8 mouse cellular contexts compared by ENCODE assay signal in genomic region chr12:67430318-67430950, GRCm38 (mm10).
DNase-seq lines count a peak whose midpoint lies in the region; ATAC-seq lines count a peak whose summit lies in the region.

No protein-coding gene starts in this region.

- no peak overlapping the region for H3K9ac ChIP-seq in neural tube, embryonic 15.5 days (replicated peaks)

- DNase-seq in cerebellum, postnatal 25 days = peak; percentile 16 to 53
- DNase-seq in cerebellum, adult 11-12 months = no peak
- peak; percentile 25 for DNase-seq in neural tube, embryonic 10.5 days (ENCODE audit: extremely low spot score, low spot score)
- peak; percentile 44 for DNase-seq in mesoderm, embryonic 11.5 days (ENCODE audit: low read depth, low spot score)
- DNase-seq in thymus, adult 18-20 months = no peak

- ATAC-seq in neural tube, embryonic 15.5 days (ENCODE audit: low FRiP score) = no peak
- peak; percentile 70; the same call in 1 of the 2 replicates for ATAC-seq in frontal cortex, adult (ENCODE audit: low TSS enrichment)
- ATAC-seq in erythroid progenitor cell, adult 5-6 weeks (replicated peaks; ENCODE audit: low FRiP score, poor library complexity, severe bottlenecking) = no peak

- no peaks in the 10 kb centered on the region for H3K4me1 ChIP-seq in neural tube, embryonic 15.5 days

- H3K4me2 ChIP-seq in neural tube, embryonic 15.5 days = no peak overlapping the region

- 24% methylated on average over 6 of the region's 6 CpGs for WGBS in neural tube, embryonic 15.5 days

- H3K27ac ChIP-seq in neural tube, embryonic 15.5 days (replicated peaks) = no peak overlapping the region

- H3K9me3 ChIP-seq in neural tube, embryonic 15.5 days (replicated peaks) = no peaks in the 10 kb centered on the region

- no peak overlapping the region for H3K4me3 ChIP-seq in neural tube, embryonic 15.5 days (replicated peaks)

- no peaks in the 10 kb centered on the region for H3K27me3 ChIP-seq in neural tube, embryonic 15.5 days (replicated peaks)

- H3K36me3 ChIP-seq in neural tube, embryonic 15.5 days = no peaks in the 10 kb centered on the region

Comparison
In these comparisons a context has a peak if more than half of its experiments do, and no peak if none do; other contexts are left out.
1. DNase-seq: peak in cerebellum, postnatal 25 days (2 of 2), neural tube, embryonic 10.5 days (single experiment) and mesoderm, embryonic 11.5 days (single experiment); none in cerebellum, adult 11-12 months (single experiment) and thymus, adult 18-20 months (0 of 2).